Mouse (Mus musculus): ENCODE results near the gene Klhl41. TPM values are rescaled to one million over a fixed set of nuclear protein-coding genes. Genes with fewer than 3 reads are reported as not detected.
"Not testable (repeated sequence)": the region's sequence is repeated elsewhere in the genome, so short reads cannot be mapped to it uniquely, and the experiment has no call there.

Gene Klhl41
- polyA plus RNA-seq (2012; ENCODE audit: insufficient read depth, low replicate concordance) = not detected in 2 replicates

GRCm38 (mm10) chr2:69669853-69670252 lies at the start of gene Klhl41:
Klhl41 (plus strand) TSS chr2:69670120.
- H3K4me1 ChIP-seq = no peaks in the 10 kb centered on the region
- no peaks in the 10 kb centered on the region for H3K9me3 ChIP-seq
- no peak for TF ChIP-seq GATA1 (IDR thresholded peaks at IDR 0.05; ENCODE audit: borderline replicate concordance, low read length)
- TF ChIP-seq FLI1 (IDR thresholded peaks at IDR 0.05; ENCODE audit: low read length) = no peak
- H3K36me3 ChIP-seq (replicated peaks; ENCODE audit: low read length) = no peaks in the 10 kb centered on the region
- H3K4me3 ChIP-seq (replicated peaks) = no peak within 1 kb of the TSS
- no peaks in the 10 kb centered on the region for H3K27me3 ChIP-seq (replicated peaks)

- peaks cover 14% of the 10 kb centered on the region for H3K27me3 ChIP-seq (replicated peaks)
- H3K4me1 ChIP-seq = no peaks in the 10 kb centered on the region
- H3K9me3 ChIP-seq = peaks cover 21% of the 10 kb centered on the region
- TF ChIP-seq GATA1 (IDR thresholded peaks at IDR 0.05; ENCODE audit: borderline replicate concordance, low read length) (no peak), FLI1 (IDR thresholded peaks at IDR 0.05; ENCODE audit: low read length) (no peak)
- H3K4me3 ChIP-seq (replicated peaks) = no peak overlapping the region
- no peaks in the 10 kb centered on the region for H3K36me3 ChIP-seq (replicated peaks; ENCODE audit: low read length)
These were observed 40.7 kb upstream of the Klhl41 start for GRCm38 (mm10) chr2:69629215-69629614.

- H3K27me3 ChIP-seq (replicated peaks) = peaks cover 12% of the 10 kb centered on the region
- H3K4me3 ChIP-seq (replicated peaks) = no peak overlapping the region
- H3K9me3 ChIP-seq = peaks cover 21% of the 10 kb centered on the region
- H3K36me3 ChIP-seq (replicated peaks; ENCODE audit: low read length) = no peaks in the 10 kb centered on the region
- TF ChIP-seq GATA1 (IDR thresholded peaks at IDR 0.05; ENCODE audit: borderline replicate concordance, low read length) = no peak
- TF ChIP-seq FLI1 (IDR thresholded peaks at IDR 0.05; ENCODE audit: low read length) = no peak
- H3K4me1 ChIP-seq = no peaks in the 10 kb centered on the region
These were observed 40.0 kb upstream of the Klhl41 start for GRCm38 (mm10) chr2:69629914-69630313.

GRCm38 (mm10) chr2:69630792-69631191 lies 39.1 kb upstream of the Klhl41 start:
- peaks cover 8% of the 10 kb centered on the region for H3K27me3 ChIP-seq (replicated peaks)
- no peaks in the 10 kb centered on the region for H3K36me3 ChIP-seq (replicated peaks; ENCODE audit: low read length)
- H3K9me3 ChIP-seq = peaks cover 21% of the 10 kb centered on the region
- TF ChIP-seq GATA1 (IDR thresholded peaks at IDR 0.05; ENCODE audit: borderline replicate concordance, low read length) (no peak), FLI1 (IDR thresholded peaks at IDR 0.05; ENCODE audit: low read length) (no peak)
- no peak overlapping the region for H3K4me3 ChIP-seq (replicated peaks)
- H3K4me1 ChIP-seq = no peaks in the 10 kb centered on the region; the same call in 1 of the 2 replicates

GRCm38 (mm10) chr2:69631449-69631848 lies 38.5 kb upstream of the Klhl41 start:
- Histone ChIP-seq H3K36me3 (replicated peaks; ENCODE audit: low read length) (no peaks in the 10 kb centered on the region), H3K4me3 (replicated peaks) (no peak overlapping the region), H3K9me3 (peaks cover 23% of the 10 kb centered on the region), H3K27me3 (replicated peaks) (peaks cover 6% of the 10 kb centered on the region), H3K4me1 (no peaks in the 10 kb centered on the region; the same call in 1 of the 2 replicates)
- TF ChIP-seq FLI1 (IDR thresholded peaks at IDR 0.05; ENCODE audit: low read length) = no peak

- Histone ChIP-seq H3K36me3 (replicated peaks; ENCODE audit: low read length) (no peaks in the 10 kb centered on the region), H3K4me1 (no peaks in the 10 kb centered on the region; the same call in 1 of the 2 replicates), H3K9me3 (peaks cover 21% of the 10 kb centered on the region), H3K4me3 (replicated peaks) (peak overlapping the region; percentile 88), H3K27me3 (replicated peaks) (peaks cover 9% of the 10 kb centered on the region)
- TF ChIP-seq FLI1 (IDR thresholded peaks at IDR 0.05; ENCODE audit: low read length) = no peak
- TF ChIP-seq GATA1 (IDR thresholded peaks at IDR 0.05; ENCODE audit: borderline replicate concordance, low read length) = no peak
These were observed 34.7 kb upstream of the Klhl41 start for GRCm38 (mm10) chr2:69635064-69635701.

- Histone ChIP-seq H3K4me1 (no peaks in the 10 kb centered on the region; the same call in 1 of the 2 replicates), H3K9me3 (peaks cover 21% of the 10 kb centered on the region), H3K36me3 (replicated peaks; ENCODE audit: low read length) (no peaks in the 10 kb centered on the region), H3K27me3 (replicated peaks) (peaks cover 10% of the 10 kb centered on the region), H3K4me3 (replicated peaks) (no peak overlapping the region)
- TF ChIP-seq FLI1 (IDR thresholded peaks at IDR 0.05; ENCODE audit: low read length) = no peak
- TF ChIP-seq GATA1 (IDR thresholded peaks at IDR 0.05; ENCODE audit: borderline replicate concordance, low read length) = no peak
These were observed 34.1 kb upstream of the Klhl41 start for GRCm38 (mm10) chr2:69635807-69636206.

GRCm38 (mm10) chr2:69637989-69638388 lies 31.9 kb upstream of the Klhl41 start:
- not testable (repeated sequence) for H3K4me1 ChIP-seq; H3K4me3 ChIP-seq (replicated peaks); H3K36me3 ChIP-seq (replicated peaks; ENCODE audit: low read length)
- peaks cover 13% of the 10 kb centered on the region for H3K27me3 ChIP-seq (replicated peaks)
- peaks cover 20% of the 10 kb centered on the region for H3K9me3 ChIP-seq

- Histone ChIP-seq H3K4me3 (replicated peaks) (no peak overlapping the region), H3K9me3 (peaks cover 20% of the 10 kb centered on the region), H3K27me3 (replicated peaks) (peaks cover 7% of the 10 kb centered on the region), H3K36me3 (replicated peaks; ENCODE audit: low read length) (no peaks in the 10 kb centered on the region), H3K4me1 (no peaks in the 10 kb centered on the region; the same call in 1 of the 2 replicates)
- TF ChIP-seq GATA1 (IDR thresholded peaks at IDR 0.05; ENCODE audit: borderline replicate concordance, low read length) = no peak
- no peak for TF ChIP-seq FLI1 (IDR thresholded peaks at IDR 0.05; ENCODE audit: low read length)
These were observed 29.8 kb upstream of the Klhl41 start for GRCm38 (mm10) chr2:69640100-69640499.

- no peak for TF ChIP-seq FLI1 (IDR thresholded peaks at IDR 0.05; ENCODE audit: low read length)
- TF ChIP-seq GATA1 (IDR thresholded peaks at IDR 0.05; ENCODE audit: borderline replicate concordance, low read length) = no peak
- Histone ChIP-seq H3K4me3 (replicated peaks) (no peak overlapping the region), H3K4me1 (peaks cover 13% of the 10 kb centered on the region), H3K36me3 (replicated peaks; ENCODE audit: low read length) (no peaks in the 10 kb centered on the region), H3K27me3 (replicated peaks) (peaks cover 7% of the 10 kb centered on the region), H3K9me3 (peaks cover 4% of the 10 kb centered on the region; the same call in 1 of the 2 replicates)
These were observed 24.8 kb upstream of the Klhl41 start for GRCm38 (mm10) chr2:69644968-69645617.
